Mouse (Mus musculus): ENCODE measurements around the gene Wbp2.

DNA sequence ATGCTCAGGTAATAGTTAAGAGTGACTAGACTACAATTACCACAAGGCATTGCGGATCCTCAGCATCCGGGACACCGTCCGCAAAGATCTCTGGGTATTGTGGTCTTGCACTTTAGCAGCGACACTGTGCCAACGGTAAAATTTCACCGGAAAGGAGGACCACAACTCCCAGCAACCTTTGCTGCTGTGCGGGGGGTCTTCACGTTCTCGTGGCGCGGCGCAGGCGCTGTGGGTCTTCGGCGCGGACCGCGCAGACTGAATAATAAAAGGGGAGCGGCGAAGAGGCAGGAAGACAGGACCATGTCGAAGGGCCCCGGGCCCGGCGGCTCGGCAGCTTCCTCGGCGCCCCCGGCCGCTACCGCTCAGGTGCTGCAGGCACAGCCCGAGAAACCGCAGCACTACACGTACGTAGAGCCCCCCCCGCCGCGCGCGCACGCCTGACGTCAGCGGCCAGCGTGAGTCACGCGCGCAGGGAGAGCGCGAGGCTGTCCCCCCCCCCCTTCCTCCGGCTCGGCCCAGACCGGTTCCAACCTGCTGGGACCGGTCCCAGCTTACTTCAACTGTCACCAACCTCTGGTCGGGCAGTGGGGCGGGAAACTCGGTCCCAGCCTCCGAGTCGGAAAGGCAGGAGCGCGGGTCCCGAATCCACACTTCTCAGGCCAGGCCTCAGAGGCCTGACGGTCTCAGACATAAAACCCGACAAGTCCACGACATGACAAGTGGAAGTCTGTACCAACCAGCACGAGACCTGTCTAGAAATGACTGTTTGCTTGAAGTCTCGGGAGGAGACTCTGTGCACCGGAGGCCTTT, 56.5 kb downstream of the Wbp2 start, which contains the start of gene Unk:
- TF ChIP-seq CTCF (IDR thresholded peaks at IDR 0.05; ENCODE audit: extremely low read depth, insufficient read length, insufficient replicate concordance, low read depth, low read length) (no peak), POLR2A (IDR thresholded peaks at IDR 0.05; ENCODE audit: low read depth, low read length) (peak; percentile 84)

Measured in small intestine, adult 2 months (tissue).